Mouse (Mus musculus) left cerebral cortex, postnatal 25 days (tissue): ENCODE results near the gene Adad2. TPM values are rescaled to one million over a fixed set of nuclear protein-coding genes. Genes with fewer than 3 reads are reported as not detected.

Source experiments
- DNase-seq, 2 experiments: peaks; one replicate each; pipeline ENCODE4 v3.0.0; 2022; ENCODE audit warnings: low spot score in 2 of 2, mixed read lengths in 1 of 2
- intact Hi-C: fragments of 180-260 bp; cut with DNase I; formaldehyde crosslinking; loops from one replicate; pipeline ENCODE4 v1.15.1; 2025
- total RNA-seq, 2 experiments: library from RNA; stranded (reverse); gene quantifications; 2 replicates each; pipeline ENCODE4 v1.2.3; 2021

Adad2 gene
- total RNA-seq, 2 experiments from 2014 or later, result 0.23 to 0.55 TPM

- intact Hi-C loops, result loop anchor here (10.0 kb wide), 1 partner anchor 191 kb away; no protein-coding TSS in a partner anchor
Measured at GRCm38 (mm10) chr8:119606224-119606623, 6.3 kb upstream of the Adad2 start.

GRCm38 (mm10) chr8:119615096-119615495 is 2.5 kb downstream of the Adad2 start:
- intact Hi-C loops, result no loop called here
- DNase-seq, result no peak

More at GRCm38 (mm10) chr8:119606224-119606623, 6.3 kb upstream of the Adad2 start:
- no peak for DNase-seq

- DNase-seq, result no peak
- intact Hi-C loops, result no loop called here
Measured at GRCm38 (mm10) chr8:119616358-119616757, 3.8 kb downstream of the Adad2 start.

- no peak for DNase-seq
- intact Hi-C loops, result no loop called here
Measured at GRCm38 (mm10) chr8:119616811-119617210, 4.3 kb downstream of the Adad2 start.

GRCm38 (mm10) chr8:119617586-119617985 is 5.0 kb downstream of the Adad2 start:
- no peak for DNase-seq
- intact Hi-C loops, result no loop called here

- intact Hi-C loops, result no loop called here
- no peak for DNase-seq
Measured at GRCm38 (mm10) chr8:119618887-119619286, 6.3 kb downstream of the Adad2 start.

- intact Hi-C loops, result no loop called here
Measured at GRCm38 (mm10) chr8:119620116-119620840, 7.7 kb downstream of the Adad2 start.

GRCm38 (mm10) chr8:119620848-119621465 is 8.4 kb downstream of the Adad2 start:
- DNase-seq, result no peak
- intact Hi-C loops, result no loop called here

More at GRCm38 (mm10) chr8:119620116-119620840, 7.7 kb downstream of the Adad2 start:
- DNase-seq, result no peak

- no peak for DNase-seq
- intact Hi-C loops, result no loop called here
Measured at GRCm38 (mm10) chr8:119622555-119622954, 10.0 kb downstream of the Adad2 start.

GRCm38 (mm10) chr8:119623061-119623460 is 10.5 kb downstream of the Adad2 start:
- no peak for DNase-seq
- intact Hi-C loops, result no loop called here

GRCm38 (mm10) chr8:119623744-119624143 is 11.2 kb downstream of the Adad2 start:
- no peak for DNase-seq
- intact Hi-C loops, result no loop called here

- DNase-seq, result no peak
- intact Hi-C loops, result no loop called here
Measured at GRCm38 (mm10) chr8:119624916-119625315, 12.4 kb downstream of the Adad2 start.

- DNase-seq, result no peak
- intact Hi-C loops, result no loop called here
Measured at GRCm38 (mm10) chr8:119625788-119626187, 13.2 kb downstream of the Adad2 start.

GRCm38 (mm10) chr8:119627199-119627598 is 14.7 kb downstream of the Adad2 start:
- DNase-seq, result no peak
- intact Hi-C loops, result no loop called here

GRCm38 (mm10) chr8:119627613-119628359 is 15.2 kb downstream of the Adad2 start:
- intact Hi-C loops, result no loop called here

GRCm38 (mm10) chr8:119630841-119631240 is 18.3 kb downstream of the Adad2 start:
- DNase-seq, result no peak

More at GRCm38 (mm10) chr8:119627613-119628359, 15.2 kb downstream of the Adad2 start:
- DNase-seq, result no peak

GRCm38 (mm10) chr8:119632246-119632645 is 19.7 kb downstream of the Adad2 start:
- no peak for DNase-seq
- intact Hi-C loops, result no loop called here

More at GRCm38 (mm10) chr8:119630841-119631240, 18.3 kb downstream of the Adad2 start:
- intact Hi-C loops, result no loop called here

GRCm38 (mm10) chr8:119632909-119633308 is 20.4 kb downstream of the Adad2 start:
- DNase-seq, result no peak
- intact Hi-C loops, result no loop called here

- intact Hi-C loops, result no loop called here
- DNase-seq, result peak in 1 of 2 experiments; percentile 35
Measured at GRCm38 (mm10) chr8:119634616-119635336, 22.2 kb downstream of the Adad2 start.

GRCm38 (mm10) chr8:119635378-119635777 is 22.8 kb downstream of the Adad2 start, which contains the start of gene Kcng4:
TSS of gene Kcng4 (minus strand) at chr8:119635680.
- no peak for DNase-seq
- intact Hi-C loops, result no loop called here
